Mouse (Mus musculus) Patski (cell line): ENCODE measurements at regions not wholly inside any gene's neighbourhood (a gene's known extent, or its start where the extent isn't known, plus 50 kb on each side); places are given as distances from the start of the nearest gene placed in this dataset.
A peak's percentile ranks its signal among the peaks of the same experiment; 100 is the strongest.

ENCODE experiments used
- ATAC-seq: fragments of 100-300 bp; one replicate; pipeline ENCODE4 v1.8.0; 2021
- CTCF ChIA-PET: fragments of 350-600 bp; sonication (Branson Sonifier 250); formaldehyde crosslinking; loops from one replicate; lab custom pipeline; 2022; ENCODE audit warnings: inconsistent platforms; lab: Charles Lee
- POLR2A ChIA-PET: fragments of 350-600 bp; sonication (Branson Sonifier 250); formaldehyde crosslinking; loops from one replicate; lab custom pipeline; 2022; ENCODE audit warnings: antibody characterized with exemption, inconsistent platforms; lab: Charles Lee
- DNase-seq: peaks from one replicate; pipeline ENCODE4 v3.0.0-alpha.2; 2011; ENCODE audit warnings: low read depth, low spot score
- H3K27me3 ChIP-seq: fragments of 371-371 bp; one replicate; pipeline ENCODE4 v1.5.1; 2021
- CTCF ChIP-seq: fragments of 100-300 bp; IDR thresholded peaks from one replicate; pipeline ENCODE4 v1.5.1; 2021
- in situ Hi-C: fragments of 300-500 bp; cut with MboI; formaldehyde crosslinking; loops from 3 replicates; pipeline ENCODE4 v1.11.1; 2018; ENCODE audit warnings: low pct_unique_long_range_greater_than_20kb, mixed read lengths

DNA sequence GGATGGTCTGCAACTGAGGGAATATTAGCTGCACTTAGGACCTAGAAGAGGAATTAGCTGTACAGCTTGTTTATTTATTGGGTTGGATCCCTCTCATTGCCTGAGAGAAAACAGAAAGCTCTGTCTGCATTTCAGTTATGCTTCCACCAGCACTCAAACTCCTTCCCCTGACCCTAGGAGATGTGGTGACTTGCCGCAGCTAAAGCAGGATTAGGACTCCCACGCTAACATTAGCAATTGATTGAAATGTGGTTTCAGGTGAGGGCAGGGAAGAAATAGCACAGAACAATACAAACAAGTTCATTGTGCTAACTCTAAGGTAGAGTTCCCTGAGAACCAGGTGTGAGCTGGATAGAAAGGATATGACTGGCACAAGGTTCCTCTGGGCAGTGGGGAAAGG, 496.9 kb upstream of the Btbd3 start:
- ATAC-seq (no peak), DNase-seq (no peak)
- CTCF ChIA-PET: interaction anchor here (1.0 to 1.7 kb wide), 4 partner anchors 15 to 71 kb away, joined by 3 to 5 read pairs (median 4); no protein-coding TSS in a partner anchor
- no peaks in the 10 kb centered on the region for H3K27me3 ChIP-seq
- in situ Hi-C loops: loop anchor here (25.0 kb wide), 1 partner anchor 1272 kb away; no protein-coding TSS in a partner anchor
- TF ChIP-seq CTCF: no peak
- POLR2A ChIA-PET: no interaction called here

DNA sequence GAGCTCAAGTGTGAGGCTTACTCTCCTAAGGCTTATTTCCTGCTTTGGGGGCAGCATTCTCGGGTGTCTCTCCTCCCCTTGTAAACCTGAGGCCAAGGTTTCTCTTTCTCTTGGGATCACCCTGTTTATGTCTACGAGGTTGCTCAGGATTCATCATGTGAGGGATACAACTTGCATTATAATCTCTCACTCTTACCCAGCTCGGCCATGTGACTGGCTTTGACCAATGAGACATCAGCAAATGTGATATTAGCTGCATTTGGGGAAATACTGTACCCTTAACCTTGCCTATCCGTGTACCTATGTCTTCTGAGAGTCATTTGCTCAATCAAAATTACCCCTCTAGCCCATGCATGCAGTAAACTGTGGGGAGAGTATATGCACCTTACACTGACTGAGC, 498.0 kb upstream of the Btbd3 start:
- in situ Hi-C loops: loop anchor here (25.0 kb wide), 1 partner anchor 1271 kb away; no protein-coding TSS in a partner anchor
- ATAC-seq (no peak), DNase-seq (no peak)
- no peak for TF ChIP-seq CTCF
- POLR2A ChIA-PET: interaction anchor here (0.6 kb wide), 1 partner anchor 147 kb away, joined by 3 read pairs; no protein-coding TSS in a partner anchor
- CTCF ChIA-PET: interaction anchor here (1.1 to 1.7 kb wide), 3 partner anchors 17 to 42 kb away, joined by 3 to 5 read pairs (median 4); no protein-coding TSS in a partner anchor
- H3K27me3 ChIP-seq: no peaks in the 10 kb centered on the region

DNA sequence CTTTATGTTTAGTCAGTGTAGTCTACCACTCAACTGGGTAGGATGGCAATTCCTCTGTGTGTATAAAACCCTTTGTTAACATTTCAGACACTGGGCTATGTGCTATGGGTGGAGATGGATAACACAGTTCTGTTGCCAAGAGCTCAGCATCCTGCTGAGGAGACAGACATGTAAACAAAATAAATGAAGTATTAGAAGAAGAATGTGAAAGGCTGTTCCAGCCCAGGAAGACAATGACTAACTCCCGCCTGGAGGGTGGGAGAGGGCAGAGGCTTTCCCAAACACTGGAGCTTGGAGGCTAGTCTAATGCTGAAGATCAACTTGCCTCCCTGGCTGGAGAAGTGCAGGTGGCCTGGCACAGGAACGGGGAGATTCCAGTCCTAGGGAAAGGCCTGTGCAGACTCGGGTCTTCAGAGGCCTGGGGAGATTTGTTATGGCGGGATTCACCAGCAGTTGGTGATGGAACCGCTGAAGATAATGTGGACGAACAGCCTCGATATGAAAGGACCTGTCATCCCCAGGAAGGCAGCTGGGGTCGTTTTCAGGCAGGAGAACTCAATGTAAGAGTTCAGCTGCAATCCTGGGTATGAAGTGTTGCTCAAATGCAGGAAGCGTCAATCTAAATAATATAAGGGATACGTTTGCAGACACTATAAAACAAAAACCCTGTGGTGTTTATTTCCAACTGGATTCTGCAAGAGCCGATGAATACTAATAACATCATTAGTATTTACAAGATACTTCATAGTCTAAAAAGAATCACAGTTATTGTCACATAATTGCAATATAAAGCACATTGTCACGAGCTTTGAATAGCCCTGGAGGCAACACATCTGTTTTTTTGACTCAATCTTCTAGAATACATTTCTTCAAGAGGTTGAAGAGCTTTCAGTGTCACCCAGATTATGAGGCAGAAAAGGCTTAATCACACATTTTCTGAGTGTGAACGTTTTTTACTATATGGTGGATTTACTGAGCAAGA, 498.8 kb upstream of the Btbd3 start:
- ATAC-seq: peak; percentile 91
- no peak for TF ChIP-seq CTCF
- ChIA-PET POLR2A (no interaction called here), CTCF (interaction anchor here (0.9 to 1.7 kb wide), 2 partner anchors 17 to 31 kb away, joined by 3 to 5 read pairs; no protein-coding TSS in a partner anchor)
- in situ Hi-C loops: loop anchor here (25.0 kb wide), 1 partner anchor 1270 kb away; no protein-coding TSS in a partner anchor
- H3K27me3 ChIP-seq: no peaks in the 10 kb centered on the region
- DNase-seq: peak; percentile 49

DNA sequence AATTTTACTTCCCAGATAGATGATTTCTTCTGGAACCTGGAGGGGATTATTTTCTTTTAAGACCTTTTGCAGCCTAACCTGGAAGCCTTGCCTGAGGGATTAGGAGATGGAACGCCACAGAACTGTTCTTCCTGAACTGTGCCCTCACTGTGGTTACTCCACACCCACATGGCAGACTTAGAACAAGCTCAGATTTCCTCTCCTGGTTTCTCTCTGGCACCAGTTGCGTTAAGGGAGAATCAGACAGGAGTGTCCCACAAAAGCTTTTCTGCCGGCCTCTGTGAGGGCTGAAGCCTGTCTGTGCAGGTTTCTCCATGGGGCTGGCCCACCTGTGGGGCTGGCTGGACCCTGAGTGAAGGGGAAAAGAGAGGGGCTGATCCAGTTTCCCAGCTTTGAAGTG, 500.1 kb upstream of the Btbd3 start:
- ChIA-PET POLR2A (no interaction called here), CTCF (no interaction called here)
- peak; percentile 74 for ATAC-seq
- no peaks in the 10 kb centered on the region for H3K27me3 ChIP-seq
- TF ChIP-seq CTCF: no peak
- DNase-seq: no peak
- in situ Hi-C loops: loop anchor here (25.0 kb wide), 1 partner anchor 1269 kb away; no protein-coding TSS in a partner anchor

DNA sequence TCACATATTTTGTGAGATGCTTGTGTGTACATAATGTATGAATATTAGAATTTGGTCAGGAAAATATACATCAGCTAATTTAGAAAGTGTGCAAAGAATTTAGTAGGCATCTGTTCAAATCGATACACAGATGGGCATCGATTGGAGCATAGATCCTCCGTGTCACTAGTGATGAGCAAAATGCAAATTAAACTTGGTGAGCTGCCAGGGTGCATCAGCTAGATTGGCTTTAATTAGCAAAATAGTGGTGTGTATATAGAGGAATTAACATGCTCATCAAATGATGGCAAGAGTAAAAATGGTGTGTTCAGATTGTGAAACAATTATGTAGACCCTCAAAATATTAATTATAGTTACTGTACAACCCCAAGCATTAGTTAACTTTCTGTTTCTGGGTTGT, 501.9 kb upstream of the Btbd3 start:
- ATAC-seq: no peak
- ChIA-PET POLR2A (no interaction called here), CTCF (interaction anchor here (0.6 kb wide), 1 partner anchor 14 kb away, joined by 3 read pairs; no protein-coding TSS in a partner anchor)
- in situ Hi-C loops: loop anchor here (25.0 kb wide), 1 partner anchor 1267 kb away; no protein-coding TSS in a partner anchor
- no peak for TF ChIP-seq CTCF
- H3K27me3 ChIP-seq: no peaks in the 10 kb centered on the region
- DNase-seq: no peak

DNA sequence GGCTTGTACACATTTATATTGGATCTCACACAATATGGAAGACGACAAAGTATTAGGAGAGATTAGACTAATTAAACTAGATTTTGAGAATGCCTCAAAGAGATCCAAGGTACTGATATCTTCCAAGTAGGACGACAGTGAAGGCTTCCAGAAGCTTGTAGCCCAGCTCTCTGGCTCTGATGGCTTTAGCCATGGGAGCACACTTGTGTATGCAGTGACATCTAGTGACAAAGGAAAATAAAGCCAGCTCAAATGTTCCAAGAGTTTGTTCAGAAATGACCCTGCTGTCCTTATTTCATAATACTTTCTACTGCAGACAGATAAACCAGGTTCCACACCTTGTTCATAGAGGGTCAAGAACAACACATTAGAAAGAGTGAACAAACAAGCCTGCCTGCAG, 524.0 kb upstream of the Btbd3 start:
- peak; percentile 80 for TF ChIP-seq CTCF
- in situ Hi-C loops: loop anchor here (5.0 to 10.0 kb wide), 7 partner anchors 210 to 820 kb away; partner anchors contain the start of gene Jag1
- ChIA-PET POLR2A (interaction anchor here (1.0 to 1.1 kb wide), 2 partner anchors 70 to 617 kb away, joined by 3 read pairs; no protein-coding TSS in a partner anchor), CTCF (interaction anchor here (1.0 to 2.1 kb wide), 10 partner anchors 69 to 739 kb away, joined by 3 to 9 read pairs (median 4); no protein-coding TSS in a partner anchor)
- no peak for DNase-seq
- peak; percentile 68 for ATAC-seq
- H3K27me3 ChIP-seq: no peaks in the 10 kb centered on the region

GRCm38 (mm10) chr2:137730472-137730931, 525.9 kb upstream of the Btbd3 start:
- CTCF ChIA-PET: interaction anchor here (1.2 kb wide), 1 partner anchor 615 kb away, joined by 3 read pairs; no protein-coding TSS in a partner anchor
- no peak for DNase-seq
- no peak for TF ChIP-seq CTCF
- POLR2A ChIA-PET: no interaction called here
- in situ Hi-C loops: loop anchor here (5.0 to 10.0 kb wide), 7 partner anchors 212 to 818 kb away; partner anchors contain the start of gene Jag1
- no peak for ATAC-seq
- no peaks in the 10 kb centered on the region for H3K27me3 ChIP-seq

DNA sequence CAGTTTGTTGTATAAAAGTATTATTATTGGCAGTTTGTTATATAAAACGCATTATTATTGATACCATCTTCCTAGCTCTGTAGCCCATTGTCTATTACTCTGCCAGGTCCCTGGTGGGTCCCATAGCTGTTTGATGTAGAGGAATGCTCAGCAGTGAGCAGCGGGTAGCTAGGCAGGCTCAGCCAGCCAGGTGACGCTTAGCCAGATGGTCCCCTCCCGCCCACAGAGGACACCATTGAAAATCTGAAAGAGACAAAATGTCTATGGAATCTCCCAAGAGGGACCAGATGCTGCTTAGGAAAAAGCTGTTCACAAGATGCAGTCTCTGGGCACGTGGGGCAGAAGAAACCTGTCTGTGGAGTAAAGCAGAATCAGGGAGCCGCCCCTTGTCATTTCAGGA, 526.5 kb upstream of the Btbd3 start:
- ATAC-seq: no peak
- no peaks in the 10 kb centered on the region for H3K27me3 ChIP-seq
- in situ Hi-C loops: loop anchor here (5.0 to 10.0 kb wide), 7 partner anchors 212 to 818 kb away; partner anchors contain the start of gene Jag1
- no peak for TF ChIP-seq CTCF
- POLR2A ChIA-PET: no interaction called here
- DNase-seq: no peak
- CTCF ChIA-PET: interaction anchor here (1.2 kb wide), 1 partner anchor 614 kb away, joined by 3 read pairs; no protein-coding TSS in a partner anchor

DNA sequence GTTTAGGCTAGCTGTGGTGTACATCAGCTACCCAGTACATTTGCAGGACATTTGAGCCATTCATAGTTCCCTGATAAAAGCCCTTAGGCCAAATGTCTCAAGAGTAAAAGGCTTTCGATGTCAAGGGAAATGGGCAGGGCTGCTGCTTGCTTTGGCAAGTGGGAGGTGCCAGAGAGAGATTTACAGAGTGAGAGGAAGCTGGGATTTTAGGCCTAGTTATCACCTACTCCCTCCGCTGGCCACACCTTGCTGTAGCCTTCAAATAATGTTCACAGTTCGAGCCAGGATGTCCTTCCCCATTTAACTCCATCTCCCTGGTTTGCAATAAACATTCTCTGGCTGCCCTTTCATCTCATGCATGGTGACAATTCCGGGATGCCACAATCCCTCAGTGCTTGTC, 527.2 kb upstream of the Btbd3 start:
- DNase-seq: no peak
- ChIA-PET POLR2A (no interaction called here), CTCF (interaction anchor here (0.8 kb wide), 1 partner anchor 9 kb away, joined by 3 read pairs; no protein-coding TSS in a partner anchor)
- ATAC-seq: peak; percentile 69
- TF ChIP-seq CTCF: peak; percentile 66
- H3K27me3 ChIP-seq: no peaks in the 10 kb centered on the region
- in situ Hi-C loops: no loop called here

- no peaks in the 10 kb centered on the region for H3K27me3 ChIP-seq
- ChIA-PET CTCF (no interaction called here), POLR2A (no interaction called here)
- no peak for ATAC-seq
- TF ChIP-seq CTCF: no peak
- no peak for DNase-seq
- in situ Hi-C loops: no loop called here
Measured at GRCm38 (mm10) chr2:137723651-137724050, 532.7 kb upstream of the Btbd3 start.
